Mouse (Mus musculus) brain, embryonic 14.5 days (tissue): ENCODE data around the gene Plekha6.

Source experiments
- CTCF ChIP-seq: fragments of 200-500 bp; IDR thresholded peaks from 2 replicates; pipeline ENCODE4 v1.5.1; 2012; ENCODE audit warnings: inconsistent platforms, mild to moderate bottlenecking, moderate library complexity, borderline replicate concordance; ENCODE audit not compliant: insufficient read depth, insufficient read length; ENCODE audit errors: extremely low read depth
- POLR2A ChIP-seq: fragments of 200-500 bp; IDR thresholded peaks from 2 replicates; pipeline ENCODE4 v1.6.1; 2012; ENCODE audit warnings: mild to moderate bottlenecking, inconsistent platforms, borderline replicate concordance; ENCODE audit not compliant: poor library complexity, insufficient read depth, insufficient read length, severe bottlenecking; ENCODE audit errors: extremely low read depth

GRCm38 (mm10) chr1:133150556-133150955 is 13.5 kb upstream of the Plekha6 start:
- TF ChIP-seq CTCF, result no peak
- no peak for TF ChIP-seq POLR2A
